Mouse (Mus musculus): Measurements from ENCODE around the gene Kcnma1. TPM values are rescaled to one million over a fixed set of nuclear protein-coding genes. Genes with fewer than 3 reads are reported as not detected.

The Kcnma1 gene
- polyA plus RNA-seq (2012; ENCODE audit: insufficient read depth, insufficient read length, missing spikeins): 1.0 TPM in 1 of 2 replicates, not detected in the other

GRCm38 (mm10) chr14:24014391-24014790 lies at the start of gene Kcnma1:
Gene Kcnma1 (minus strand): TSS chr14:24014491.
- H3K4me1 ChIP-seq (ENCODE audit: control insufficient read depth, insufficient read depth, insufficient read length, low read length): no peaks in the 10 kb centered on the region
- H3K4me3 ChIP-seq (ENCODE audit: insufficient read depth, low read depth, low read length): no peak within 1 kb of the TSS
- H3K27ac ChIP-seq (replicated peaks; ENCODE audit: low read depth, low read length): no peak within 1 kb of the TSS

GRCm38 (mm10) chr14:24059747-24060146 lies 45.5 kb upstream of the Kcnma1 start:
- Histone ChIP-seq H3K4me3 (ENCODE audit: insufficient read depth, low read depth, low read length) (no peak overlapping the region), H3K4me1 (ENCODE audit: control insufficient read depth, insufficient read depth, insufficient read length, low read length) (no peaks in the 10 kb centered on the region), H3K27ac (replicated peaks; ENCODE audit: low read depth, low read length) (no peak overlapping the region)

- no peak overlapping the region for H3K4me3 ChIP-seq (ENCODE audit: insufficient read depth, low read depth, low read length)
- H3K4me1 ChIP-seq (ENCODE audit: control insufficient read depth, insufficient read depth, insufficient read length, low read length): no peaks in the 10 kb centered on the region
- H3K27ac ChIP-seq (replicated peaks; ENCODE audit: low read depth, low read length): no peak overlapping the region
These were observed 45.0 kb upstream of the Kcnma1 start for GRCm38 (mm10) chr14:24059287-24059686.

- Histone ChIP-seq H3K4me3 (ENCODE audit: insufficient read depth, low read depth, low read length) (no peak overlapping the region), H3K4me1 (ENCODE audit: control insufficient read depth, insufficient read depth, insufficient read length, low read length) (no peaks in the 10 kb centered on the region), H3K27ac (replicated peaks; ENCODE audit: low read depth, low read length) (no peak overlapping the region)
These were observed 37.5 kb upstream of the Kcnma1 start for GRCm38 (mm10) chr14:24051821-24052220.

GRCm38 (mm10) chr14:24036609-24037008 lies 22.3 kb upstream of the Kcnma1 start:
- H3K4me1 ChIP-seq (ENCODE audit: control insufficient read depth, insufficient read depth, insufficient read length, low read length): no peaks in the 10 kb centered on the region
- H3K4me3 ChIP-seq (ENCODE audit: insufficient read depth, low read depth, low read length): no peak overlapping the region
- H3K27ac ChIP-seq (replicated peaks; ENCODE audit: low read depth, low read length): no peak overlapping the region

GRCm38 (mm10) chr14:24036208-24036535 lies 21.9 kb upstream of the Kcnma1 start:
- Histone ChIP-seq H3K4me1 (ENCODE audit: control insufficient read depth, insufficient read depth, insufficient read length, low read length) (no peaks in the 10 kb centered on the region), H3K4me3 (ENCODE audit: insufficient read depth, low read depth, low read length) (no peak overlapping the region), H3K27ac (replicated peaks; ENCODE audit: low read depth, low read length) (no peak overlapping the region)

- no peak overlapping the region for H3K4me3 ChIP-seq (ENCODE audit: insufficient read depth, low read depth, low read length)
- no peak overlapping the region for H3K27ac ChIP-seq (replicated peaks; ENCODE audit: low read depth, low read length)
- H3K4me1 ChIP-seq (ENCODE audit: control insufficient read depth, insufficient read depth, insufficient read length, low read length): no peaks in the 10 kb centered on the region
These were observed 21.4 kb upstream of the Kcnma1 start for GRCm38 (mm10) chr14:24035486-24036207.

- no peak overlapping the region for H3K27ac ChIP-seq (replicated peaks; ENCODE audit: low read depth, low read length)
- no peak overlapping the region for H3K4me3 ChIP-seq (ENCODE audit: insufficient read depth, low read depth, low read length)
- no peaks in the 10 kb centered on the region for H3K4me1 ChIP-seq (ENCODE audit: control insufficient read depth, insufficient read depth, insufficient read length, low read length)
These were observed 18.6 kb upstream of the Kcnma1 start for GRCm38 (mm10) chr14:24032876-24033389.

GRCm38 (mm10) chr14:24032201-24032600 lies 17.9 kb upstream of the Kcnma1 start:
- no peak overlapping the region for H3K4me3 ChIP-seq (ENCODE audit: insufficient read depth, low read depth, low read length)
- no peaks in the 10 kb centered on the region for H3K4me1 ChIP-seq (ENCODE audit: control insufficient read depth, insufficient read depth, insufficient read length, low read length)

GRCm38 (mm10) chr14:24020718-24021117 lies 6.4 kb upstream of the Kcnma1 start:
- Histone ChIP-seq H3K4me3 (ENCODE audit: insufficient read depth, low read depth, low read length) (no peak overlapping the region), H3K27ac (replicated peaks; ENCODE audit: low read depth, low read length) (no peak overlapping the region), H3K4me1 (ENCODE audit: control insufficient read depth, insufficient read depth, insufficient read length, low read length) (no peaks in the 10 kb centered on the region)

More at GRCm38 (mm10) chr14:24032201-24032600, 17.9 kb upstream of the Kcnma1 start:
- no peak overlapping the region for H3K27ac ChIP-seq (replicated peaks; ENCODE audit: low read depth, low read length)

GRCm38 (mm10) chr14:24009978-24010377 lies 4.3 kb downstream of the Kcnma1 start:
- Histone ChIP-seq H3K4me1 (ENCODE audit: control insufficient read depth, insufficient read depth, insufficient read length, low read length) (no peaks in the 10 kb centered on the region), H3K27ac (replicated peaks; ENCODE audit: low read depth, low read length) (no peak overlapping the region)

GRCm38 (mm10) chr14:24008252-24008651 lies 6.0 kb downstream of the Kcnma1 start:
- Histone ChIP-seq H3K27ac (replicated peaks; ENCODE audit: low read depth, low read length) (no peak overlapping the region), H3K4me1 (ENCODE audit: control insufficient read depth, insufficient read depth, insufficient read length, low read length) (no peaks in the 10 kb centered on the region), H3K4me3 (ENCODE audit: insufficient read depth, low read depth, low read length) (no peak overlapping the region)

More at GRCm38 (mm10) chr14:24009978-24010377, 4.3 kb downstream of the Kcnma1 start:
- H3K4me3 ChIP-seq (ENCODE audit: insufficient read depth, low read depth, low read length): no peak overlapping the region

GRCm38 (mm10) chr14:24006276-24006675 lies 8.0 kb downstream of the Kcnma1 start:
- Histone ChIP-seq H3K4me3 (ENCODE audit: insufficient read depth, low read depth, low read length) (no peak overlapping the region), H3K4me1 (ENCODE audit: control insufficient read depth, insufficient read depth, insufficient read length, low read length) (no peaks in the 10 kb centered on the region), H3K27ac (replicated peaks; ENCODE audit: low read depth, low read length) (no peak overlapping the region)

- Histone ChIP-seq H3K27ac (replicated peaks; ENCODE audit: low read depth, low read length) (no peak overlapping the region), H3K4me1 (ENCODE audit: control insufficient read depth, insufficient read depth, insufficient read length, low read length) (no peaks in the 10 kb centered on the region), H3K4me3 (ENCODE audit: insufficient read depth, low read depth, low read length) (peak overlapping the region; percentile 41)
These were observed 9.6 kb downstream of the Kcnma1 start for GRCm38 (mm10) chr14:24004471-24005271.

All from brown adipose tissue, adult 24 weeks (tissue).